Mouse (Mus musculus) lung, adult 2 months (tissue): ENCODE measurements around the gene Ctsk.

ENCODE experiments used
- CTCF ChIP-seq: fragments of 200-500 bp; IDR thresholded peaks from 2 replicates; pipeline ENCODE4 v1.5.1; 2011; ENCODE audit warnings: mild to moderate bottlenecking, low read length, control low read depth; ENCODE audit not compliant: insufficient read depth
- POLR2A ChIP-seq: fragments of 200-500 bp; IDR thresholded peaks from 2 replicates; pipeline ENCODE4 v1.6.1; 2011; ENCODE audit warnings: low read depth, mild to moderate bottlenecking, control low read depth, low read length, borderline replicate concordance; ENCODE audit errors: extremely low read depth

DNA sequence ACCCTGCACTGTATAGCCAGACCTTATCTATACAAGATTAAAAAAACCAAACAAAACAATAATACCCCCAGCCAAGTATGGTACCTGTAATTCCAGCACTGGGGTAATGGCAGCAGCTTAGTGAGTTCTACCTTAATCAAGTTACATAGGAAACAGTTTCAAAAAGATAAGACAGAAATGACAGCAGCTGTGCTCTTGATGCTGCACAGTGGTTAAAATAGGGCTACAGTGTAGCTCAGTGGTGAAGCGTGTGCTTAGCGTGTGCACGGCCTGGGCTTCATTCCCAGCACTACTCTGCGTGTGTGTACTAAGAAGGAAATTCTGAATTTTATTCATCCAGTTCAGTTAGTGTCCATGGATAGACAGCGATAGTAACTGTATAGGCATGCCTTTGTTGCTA lies 42.7 kb upstream of the Ctsk start:
- TF ChIP-seq CTCF (no peak), POLR2A (no peak)
